Mouse (Mus musculus) adrenal gland, postnatal 36 days (tissue): Measurements from ENCODE around the gene Rpl10-ps3. TPM values are rescaled to one million over a fixed set of nuclear protein-coding genes. Genes with fewer than 3 reads are reported as not detected.
A peak's percentile ranks its signal among the peaks of the same experiment; 100 is the strongest.

Source experiments
- DNase-seq, 2 experiments: peaks; one replicate each; pipeline ENCODE4 v3.0.0; 2021; ENCODE audit warnings: mixed read lengths in 1 of 2
- long read RNA-seq, 2 experiments: library from polyadenylated mRNA; stranded (forward); transcript quantifications; one replicate each; pipeline ENCODE4 v2.0.0; 2021; ENCODE audit warnings: borderline sequencing depth in 2 of 2
- total RNA-seq, 2 experiments: library from RNA; stranded (reverse); gene quantifications; 2 replicates each; pipeline ENCODE4 v1.2.3; 2021

The Rpl10-ps3 gene
- total RNA-seq: 1,000 to 10,000 TPM; 1,100 to 1,109 TPM
- long read RNA-seq, experiment 1, transcript Rpl10-ps3-201 (1 exons, 768 nt): major isoform, 612 of 612 reads
- long read RNA-seq, experiment 1, partial matches to known transcripts: 0 of 612 reads
- long read RNA-seq, experiment 1, other reads (novel, unspliced or antisense): 0 of 612 reads
- long read RNA-seq, experiment 2, transcript Rpl10-ps3-201 (1 exons, 768 nt): major isoform, 240 of 240 reads
- long read RNA-seq, experiment 2, partial matches to known transcripts: 0 of 240 reads
- long read RNA-seq, experiment 2, other reads (novel, unspliced or antisense): 0 of 240 reads

DNA sequence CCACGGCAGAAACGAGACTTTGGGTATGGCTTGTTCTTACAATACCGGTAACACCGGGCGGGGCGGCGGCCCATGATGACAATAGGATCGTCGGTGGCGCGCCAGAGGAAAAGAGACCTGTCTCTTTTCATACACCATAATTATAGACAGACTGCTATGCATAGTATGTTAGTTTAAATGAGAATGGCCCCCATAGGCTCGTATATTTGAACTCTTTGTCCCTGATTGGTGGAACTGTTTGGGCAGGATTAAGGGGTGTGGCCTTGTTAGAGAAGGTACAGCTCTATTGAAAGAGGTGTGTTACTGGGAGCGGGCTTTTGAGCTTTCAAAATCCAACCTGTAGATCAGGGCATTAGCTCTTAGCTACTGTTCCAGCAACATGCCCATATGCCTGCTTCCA is at the start of gene Rpl10-ps3:
TSS of gene Rpl10-ps3 (minus strand) at position 101 of the 400 bp plus-strand sequence.
- no peak for DNase-seq

DNA sequence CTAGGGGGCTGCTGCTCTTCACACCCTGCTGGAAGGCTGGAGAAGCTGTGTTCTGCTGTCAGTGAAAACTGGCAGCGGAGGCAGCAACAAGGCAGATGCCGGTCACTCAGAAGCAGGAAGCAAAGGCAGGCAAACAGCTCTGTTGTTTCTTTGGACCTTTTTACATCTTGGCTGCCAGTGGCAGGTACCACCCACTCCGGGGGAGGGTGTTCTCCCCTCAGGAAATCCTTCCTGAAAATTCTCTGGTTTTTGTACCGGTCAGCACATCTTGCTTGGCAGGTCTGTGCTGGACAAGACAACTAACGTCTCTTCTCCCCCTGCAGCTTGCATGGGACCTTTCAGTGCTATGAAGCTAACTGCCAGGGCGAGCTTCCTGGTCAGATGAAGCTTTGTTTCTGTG is 30.8 kb upstream of the Rpl10-ps3 start:
- DNase-seq: peak in 1 of 2 experiments; percentile 8

DNA sequence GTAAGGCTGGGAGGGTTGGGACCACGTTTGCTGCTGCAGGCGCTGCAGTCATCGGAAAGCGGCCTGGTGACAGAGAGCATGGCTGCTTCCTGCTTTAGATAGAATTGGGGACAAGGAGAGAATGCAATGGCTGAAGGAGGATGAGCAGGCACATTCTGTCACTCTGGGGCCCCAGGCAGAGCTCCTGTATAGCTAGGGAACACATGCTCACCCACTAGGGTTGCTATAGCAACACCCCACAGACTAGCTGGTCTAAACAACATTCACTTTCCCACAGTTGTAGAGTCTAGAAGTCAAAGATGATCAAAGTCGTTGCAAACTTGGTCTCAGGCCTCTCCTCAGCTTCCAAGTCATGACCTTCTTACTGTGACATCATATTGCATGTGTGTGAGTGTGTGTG is 29.9 kb upstream of the Rpl10-ps3 start:
- DNase-seq: no peak

- DNase-seq: no peak
These were observed 24.0 kb upstream of the Rpl10-ps3 start for GRCm38 (mm10) chr9:50368551-50369297.

DNA sequence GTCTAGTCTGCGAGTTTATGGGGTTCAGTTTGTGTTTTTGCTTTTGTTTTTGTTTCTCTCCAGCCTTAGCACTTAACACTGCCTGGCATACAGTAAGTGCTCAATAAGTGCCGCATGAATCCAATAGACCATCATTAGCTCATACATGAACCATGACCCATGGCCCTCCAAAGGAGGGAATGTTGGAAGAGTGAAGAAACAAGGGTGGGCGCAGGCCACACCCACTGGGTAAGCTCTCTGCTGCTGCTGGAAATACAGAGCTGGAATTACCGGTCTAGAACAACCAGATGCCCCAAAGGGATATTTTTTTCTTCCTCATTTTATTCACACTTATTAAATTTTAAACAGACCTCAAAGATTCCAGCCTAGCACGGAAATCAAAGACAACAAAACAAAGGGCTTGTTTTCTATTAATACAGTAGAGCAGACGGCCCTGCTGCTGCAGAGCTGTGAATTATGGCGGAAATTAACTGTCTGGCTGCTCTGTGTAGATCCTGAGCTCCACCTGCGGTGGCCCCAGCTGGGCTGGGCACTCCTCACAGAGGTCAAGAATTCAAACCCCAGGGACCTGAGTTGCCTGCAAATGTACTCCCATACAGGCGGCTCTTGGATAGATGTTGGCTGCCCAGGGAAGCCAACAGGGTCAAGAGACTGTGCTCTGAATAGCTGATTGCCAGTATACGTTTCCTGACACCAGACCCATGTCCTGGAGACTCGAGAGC is 20.5 kb upstream of the Rpl10-ps3 start:
- DNase-seq: peak; percentile 28 to 50

GRCm38 (mm10) chr9:50363962-50364361 is 19.2 kb upstream of the Rpl10-ps3 start:
- DNase-seq: no peak

DNA sequence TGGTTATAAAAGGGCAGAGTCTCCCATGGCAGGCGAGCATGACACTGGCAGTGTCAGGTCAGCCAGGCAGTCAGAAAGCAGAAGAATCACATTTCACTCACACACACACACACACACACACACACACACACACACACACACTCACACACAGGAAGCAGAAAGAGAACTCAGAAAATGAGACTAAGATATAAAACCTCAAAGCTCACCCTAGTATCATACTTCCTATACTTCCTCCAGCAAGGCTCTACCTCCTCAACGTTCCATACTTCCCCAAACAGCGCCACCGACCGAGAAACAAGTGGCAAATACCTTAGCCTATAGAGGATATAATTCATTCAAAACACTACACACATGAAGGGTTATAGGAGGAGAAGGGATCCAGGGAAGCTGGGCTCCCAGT is 18.5 kb upstream of the Rpl10-ps3 start:
- DNase-seq: no peak

DNA sequence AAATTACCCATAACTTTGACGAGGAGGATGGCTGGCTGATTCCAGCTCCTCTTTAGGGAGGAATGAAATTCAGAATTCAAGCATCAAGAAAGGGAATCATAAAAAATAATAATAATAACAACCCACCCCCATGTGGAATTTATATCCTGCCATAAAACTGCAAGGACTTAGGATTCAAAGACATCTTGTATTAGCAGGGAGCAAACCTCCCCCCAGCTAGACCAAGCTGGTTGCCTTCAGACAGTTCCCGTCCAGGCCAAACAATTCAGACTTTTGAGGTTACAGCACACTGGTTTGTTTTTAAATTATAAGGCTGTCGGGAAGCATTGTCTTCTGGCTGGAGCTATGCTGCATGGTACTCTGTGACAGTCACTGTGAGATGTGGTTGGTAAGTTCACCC is 17.8 kb upstream of the Rpl10-ps3 start:
- no peak for DNase-seq

- no peak for DNase-seq
These were observed 15.6 kb upstream of the Rpl10-ps3 start for GRCm38 (mm10) chr9:50360370-50360769.

- no peak for DNase-seq
These were observed 12.6 kb upstream of the Rpl10-ps3 start for GRCm38 (mm10) chr9:50357331-50357730.

- peak in 1 of 2 experiments; percentile 6 for DNase-seq
These were observed 7.0 kb upstream of the Rpl10-ps3 start for GRCm38 (mm10) chr9:50351746-50352145.

- DNase-seq: no peak
These were observed 5.8 kb upstream of the Rpl10-ps3 start for GRCm38 (mm10) chr9:50350571-50350970.

DNA sequence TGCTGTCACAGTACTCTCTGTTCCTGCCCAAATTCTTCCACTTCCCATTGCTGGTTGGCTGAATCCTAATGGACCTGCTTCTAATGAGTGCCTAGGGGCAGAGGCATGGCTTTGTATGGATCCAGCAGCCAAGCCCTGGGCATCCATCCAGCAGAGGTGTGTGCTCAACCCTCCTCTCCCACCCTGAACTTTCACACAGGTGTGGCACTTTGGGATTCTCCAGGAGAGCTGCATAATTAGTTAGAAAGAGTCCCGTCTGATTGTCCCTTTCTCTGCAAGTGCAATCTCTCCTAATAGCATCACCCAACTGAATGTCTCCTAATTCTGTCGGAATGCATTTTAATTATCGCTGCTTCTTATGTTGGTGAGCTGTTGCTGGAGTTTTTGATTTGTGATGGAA is 4.4 kb upstream of the Rpl10-ps3 start:
- no peak for DNase-seq

GRCm38 (mm10) chr9:50348256-50348655 is 3.5 kb upstream of the Rpl10-ps3 start:
- no peak for DNase-seq

GRCm38 (mm10) chr9:50335539-50336325 is 9.0 kb downstream of the Rpl10-ps3 start:
- DNase-seq: no peak

DNA sequence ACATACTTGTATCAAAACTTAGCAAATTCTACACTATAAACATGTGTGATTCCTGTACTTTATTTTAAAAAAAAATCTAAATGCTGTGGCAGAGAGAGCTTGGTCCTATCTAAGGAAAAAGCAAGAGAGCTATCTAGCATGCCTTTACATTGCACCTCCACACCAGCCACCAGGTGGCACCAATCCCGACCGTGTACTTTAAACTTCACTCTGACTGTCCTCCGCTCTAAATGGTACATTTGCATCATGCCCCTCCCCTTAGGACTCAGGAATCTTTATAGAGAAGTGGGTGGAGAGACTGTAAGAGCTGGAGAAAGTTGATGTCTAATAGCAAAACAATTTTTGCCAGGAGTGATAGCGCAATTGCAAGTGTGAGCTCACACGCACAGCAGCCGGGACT is 11.4 kb downstream of the Rpl10-ps3 start:
- DNase-seq: peak; percentile 54 to 74

DNA sequence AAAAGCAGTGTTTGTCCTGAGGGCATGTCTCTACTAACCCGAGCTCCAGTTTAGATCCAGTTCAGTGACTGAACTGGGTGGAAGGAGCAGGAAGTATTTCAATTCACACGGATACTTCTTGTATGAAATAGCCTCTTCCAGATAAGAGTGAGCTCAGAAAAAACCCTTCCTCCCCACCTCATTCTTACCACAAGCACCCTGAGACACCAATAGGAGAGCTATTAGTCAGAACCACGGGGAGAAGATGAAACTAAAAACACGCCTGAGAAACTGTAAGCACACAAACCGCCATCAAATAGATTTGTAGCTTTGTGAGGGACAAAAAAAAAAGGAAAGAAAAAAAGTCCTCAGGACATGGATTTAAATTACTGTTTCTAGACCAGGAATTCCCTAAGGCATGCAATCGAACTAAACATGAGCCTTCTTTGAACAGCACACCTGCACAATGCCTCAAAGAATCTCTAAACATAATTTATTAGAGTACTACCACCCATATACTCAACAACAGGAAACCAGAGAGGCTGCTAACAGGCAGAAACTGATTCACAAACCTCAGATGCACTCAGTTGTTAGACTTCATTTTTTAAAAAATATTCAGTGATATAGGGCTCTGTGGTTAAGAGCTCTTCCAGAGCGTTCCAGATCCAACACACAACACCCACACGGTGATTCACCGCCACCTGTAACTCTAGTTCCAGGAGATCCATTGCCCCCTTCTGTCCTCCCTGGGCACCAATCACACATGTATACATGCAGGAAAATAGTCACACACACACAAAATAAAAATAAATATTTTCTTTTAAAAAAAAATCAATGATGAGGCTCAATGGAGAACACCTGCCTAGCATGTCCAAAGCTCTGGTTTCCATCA is 20.2 kb downstream of the Rpl10-ps3 start:
- DNase-seq: no peak

DNA sequence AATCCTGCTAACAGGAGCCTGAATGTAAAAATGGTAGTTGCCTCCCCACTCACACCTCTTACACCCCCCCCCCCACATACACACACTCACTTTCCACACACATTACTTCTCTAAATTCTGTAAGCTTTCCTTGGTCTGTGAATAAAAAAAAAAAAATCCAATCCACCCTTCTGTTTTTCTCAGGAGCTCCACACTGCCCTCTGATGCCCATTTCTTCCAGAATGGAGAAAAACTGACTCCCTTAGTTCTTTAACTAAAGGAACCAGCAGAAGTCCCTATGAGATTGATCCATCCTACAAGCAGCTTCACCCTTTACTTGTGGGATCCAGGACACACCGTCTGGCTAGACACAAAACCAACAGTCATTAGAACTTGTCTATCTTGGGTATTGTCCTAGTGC is 24.0 kb downstream of the Rpl10-ps3 start:
- no peak for DNase-seq

DNA sequence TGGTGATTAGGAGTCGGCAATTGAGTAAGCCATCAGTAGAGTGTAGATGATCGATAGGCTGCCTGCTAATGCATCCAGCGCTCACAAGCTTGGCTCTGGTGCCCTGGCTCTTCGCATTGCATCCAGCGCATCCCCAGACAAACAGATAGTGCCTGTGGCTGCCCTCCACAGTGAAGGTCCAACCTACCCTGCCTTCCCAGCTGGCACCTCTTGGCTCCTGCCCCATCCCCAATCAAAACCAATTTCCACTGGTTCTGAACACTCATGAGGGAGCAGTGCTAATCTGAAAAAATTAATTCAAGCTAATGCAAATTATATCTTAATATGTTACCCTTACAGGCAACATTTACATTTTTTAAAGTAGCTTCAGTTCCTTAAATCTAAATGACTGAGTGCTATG is 25.3 kb downstream of the Rpl10-ps3 start:
- no peak for DNase-seq

GRCm38 (mm10) chr9:50317299-50317698 is 27.5 kb downstream of the Rpl10-ps3 start:
- DNase-seq: no peak

DNA sequence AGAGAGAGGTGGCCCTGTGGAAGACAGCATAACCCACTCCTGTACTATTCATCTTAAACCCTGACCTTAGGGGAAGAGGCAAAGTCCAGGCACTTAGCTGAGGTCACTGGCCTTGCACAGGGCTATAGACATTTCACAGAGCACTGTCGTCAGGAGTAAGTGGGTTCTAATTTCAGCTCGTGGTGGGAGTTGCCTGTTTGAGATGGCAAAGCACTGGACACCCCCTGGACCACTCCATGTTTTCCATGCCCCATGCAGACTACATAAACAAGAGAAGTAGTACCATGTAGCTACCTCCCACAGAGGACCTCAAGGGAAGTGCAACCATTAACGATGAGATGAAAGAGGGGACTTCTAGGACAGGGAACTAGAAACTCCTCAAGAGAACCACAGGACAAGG is 29.1 kb downstream of the Rpl10-ps3 start:
- no peak for DNase-seq
